Mouse (Mus musculus) liver, embryonic 11.5 days (tissue): ENCODE measurements around the gene Nxpe3. TPM values are rescaled to one million over a fixed set of nuclear protein-coding genes. Genes with fewer than 3 reads are reported as not detected.
"Not testable (repeated sequence)": the region's sequence is repeated elsewhere in the genome, so short reads cannot be mapped to it uniquely, and the experiment has no call there.

Experiments used
- ATAC-seq: fragments of 200-750 bp; cut with Nextera tagmentation; replicated peaks from 2 replicates; pipeline ENCODE4 v1.8.0; 2017; ENCODE audit warnings: moderate number of reproducible peaks, mild to moderate bottlenecking, moderate TSS enrichment, moderate library complexity; ENCODE audit not compliant: low FRiP score
- DNase-seq: peaks from one replicate; pipeline ENCODE4 v3.0.0-alpha.2; 2017; ENCODE audit warnings: low spot score
- H3K27ac ChIP-seq: fragments of 300-500 bp; sonication (generic); 2 replicates; pipeline ENCODE4 v1.5.1; 2014; ENCODE audit warnings: mild to moderate bottlenecking, low read depth, low read length, control low read depth
- H3K27me3 ChIP-seq: fragments of 300-500 bp; sonication (generic); replicated peaks from 2 replicates; pipeline ENCODE4 v1.6.1; 2014; ENCODE audit warnings: low read length, mixed read lengths; ENCODE audit not compliant: control insufficient read depth, insufficient read depth
- H3K36me3 ChIP-seq: fragments of 300-500 bp; sonication (generic); 2 replicates; pipeline ENCODE4 v1.6.1; 2014; ENCODE audit warnings: mild to moderate bottlenecking, low read length, moderate library complexity, mixed read lengths; ENCODE audit not compliant: control insufficient read depth, insufficient read depth
- H3K4me1 ChIP-seq: fragments of 300-500 bp; sonication (generic); replicated peaks from 2 replicates; pipeline ENCODE4 v1.6.1; 2014; ENCODE audit warnings: low read length, mixed read lengths; ENCODE audit not compliant: control insufficient read depth, insufficient read depth
- H3K4me2 ChIP-seq: fragments of 300-500 bp; sonication (generic); 2 replicates; pipeline ENCODE4 v1.6.1; 2014; ENCODE audit warnings: mild to moderate bottlenecking, control low read depth, moderate library complexity
- H3K4me3 ChIP-seq: fragments of 300-500 bp; sonication (generic); 2 replicates; pipeline ENCODE4 v1.5.1; 2014; ENCODE audit warnings: low read depth, low read length, control low read depth
- H3K9ac ChIP-seq: fragments of 300-500 bp; sonication (generic); 2 replicates; pipeline ENCODE4 v1.6.1; 2014; ENCODE audit warnings: low read depth, low read length, control low read depth
- H3K9me3 ChIP-seq: fragments of 300-500 bp; sonication (generic); 2 replicates; pipeline ENCODE4 v1.6.1; 2016; ENCODE audit warnings: low read length, inconsistent platforms, mixed read lengths; ENCODE audit not compliant: control insufficient read depth
- WGBS: fragments of 180-500 bp; shearing (Covaris S2); extraction: QIAGEN DNeasy Blood & Tissue Kit; methylation state at CpG from one replicate; pipeline ENCODE4 v1.1.7; 2014; 5-methylcytosine and 5-hydroxymethylcytosine counted together
- polyA plus RNA-seq: library from polyadenylated mRNA; unstranded; fragments of >200 nt; fragmentation: Nextera tagmentation; extraction: Ambion mirVana; gene quantifications from 2 replicates; pipeline ENCODE4 v1.2.1, GENCODE M21; 2014

Gene Nxpe3
- polyA plus RNA-seq, 1 experiment from 2014 or later, result 0.93 TPM

DNA sequence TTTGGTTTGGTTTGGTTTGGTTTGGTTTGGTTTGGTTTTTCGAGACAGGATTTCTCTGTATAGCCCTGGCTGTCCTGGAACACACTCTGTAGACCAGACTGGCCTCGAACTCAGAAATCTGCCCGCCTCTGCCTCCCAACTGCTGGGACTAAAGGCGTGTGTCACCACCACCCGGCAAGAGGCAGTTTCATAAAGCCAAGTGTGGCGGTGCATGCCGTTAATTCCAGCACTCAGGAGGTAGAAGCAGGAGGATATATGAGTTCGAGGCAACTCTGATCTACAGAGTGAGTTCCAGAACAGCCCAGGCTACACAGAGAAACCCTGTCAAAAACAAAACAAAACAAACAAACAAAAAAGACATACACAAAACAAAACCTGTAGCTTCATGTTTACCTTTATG lies 57.4 kb downstream of the Nxpe3 start:
- not testable (repeated sequence) for DNase-seq, ATAC-seq
- H3K4me2 ChIP-seq, result peak overlapping the region; percentile 71; the same call in 1 of the 2 replicates

GRCm38 (mm10) chr16:55837168-55837567 lies 57.9 kb downstream of the Nxpe3 start:
- Histone ChIP-seq H3K4me2 (no peak overlapping the region), H3K9me3 (no peaks in the 10 kb centered on the region), H3K27me3 (no peaks in the 10 kb centered on the region), H3K4me1 (no peaks in the 10 kb centered on the region), H3K36me3 (no peaks in the 10 kb centered on the region), H3K4me3 (no peak overlapping the region), H3K9ac (no peak overlapping the region), H3K27ac (no peak overlapping the region)
- WGBS, result 65% methylated on average over 2 of the region's 2 CpGs
- DNase-seq, result no peak
- no peak for ATAC-seq

More for the DNA sequence above, 57.4 kb downstream of the Nxpe3 start:
- not testable (repeated sequence) for H3K4me1 ChIP-seq, H3K27ac ChIP-seq, H3K4me3 ChIP-seq, H3K9me3 ChIP-seq, H3K36me3 ChIP-seq, H3K27me3 ChIP-seq
- peak overlapping the region; percentile 89; the same call in 1 of the 2 replicates for H3K9ac ChIP-seq
- 88% methylated on average over 8 of the region's 8 CpGs for WGBS

GRCm38 (mm10) chr16:55835798-55836197 lies 59.3 kb downstream of the Nxpe3 start:
- H3K9ac ChIP-seq, result no peak overlapping the region
- no peaks in the 10 kb centered on the region for H3K36me3 ChIP-seq
- no peaks in the 10 kb centered on the region for H3K4me1 ChIP-seq
- no peak for ATAC-seq
- no peak for DNase-seq
- no peaks in the 10 kb centered on the region for H3K9me3 ChIP-seq
- no peak overlapping the region for H3K27ac ChIP-seq
- H3K4me2 ChIP-seq, result no peak overlapping the region
- no peak overlapping the region for H3K4me3 ChIP-seq
- no peaks in the 10 kb centered on the region for H3K27me3 ChIP-seq

- no peak for ATAC-seq
- Histone ChIP-seq H3K4me3 (no peak overlapping the region), H3K4me1 (no peaks in the 10 kb centered on the region), H3K9ac (no peak overlapping the region), H3K27me3 (no peaks in the 10 kb centered on the region), H3K36me3 (no peaks in the 10 kb centered on the region), H3K27ac (no peak overlapping the region), H3K9me3 (no peaks in the 10 kb centered on the region), H3K4me2 (no peak overlapping the region)
- no peak for DNase-seq
- 87% methylated on average over 8 of the region's 8 CpGs for WGBS
Observed at GRCm38 (mm10) chr16:55832617-55833016, 62.5 kb downstream of the Nxpe3 start.

DNA sequence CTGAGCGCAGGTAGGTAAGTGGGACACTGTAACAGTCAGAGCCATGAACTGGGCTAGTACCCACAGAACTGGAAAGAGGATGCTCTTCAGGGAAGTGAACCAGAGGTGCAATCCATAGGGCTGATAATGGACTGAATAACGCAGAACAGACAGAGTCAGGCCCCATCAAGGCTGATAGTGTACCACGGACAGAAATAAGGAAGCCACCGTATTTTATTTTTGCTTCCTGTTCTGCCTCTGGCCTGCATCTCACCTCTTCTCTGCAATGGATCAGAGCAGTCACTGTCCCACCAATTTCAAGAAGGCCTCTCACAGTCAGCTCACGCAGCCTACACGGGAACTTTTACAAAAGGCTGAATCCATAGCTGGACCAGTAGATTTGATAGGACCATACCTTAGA lies 63.0 kb downstream of the Nxpe3 start:
- WGBS, result 74% methylated on average over 6 of the region's 6 CpGs
- H3K4me3 ChIP-seq, result no peak overlapping the region
- no peaks in the 10 kb centered on the region for H3K4me1 ChIP-seq

DNA sequence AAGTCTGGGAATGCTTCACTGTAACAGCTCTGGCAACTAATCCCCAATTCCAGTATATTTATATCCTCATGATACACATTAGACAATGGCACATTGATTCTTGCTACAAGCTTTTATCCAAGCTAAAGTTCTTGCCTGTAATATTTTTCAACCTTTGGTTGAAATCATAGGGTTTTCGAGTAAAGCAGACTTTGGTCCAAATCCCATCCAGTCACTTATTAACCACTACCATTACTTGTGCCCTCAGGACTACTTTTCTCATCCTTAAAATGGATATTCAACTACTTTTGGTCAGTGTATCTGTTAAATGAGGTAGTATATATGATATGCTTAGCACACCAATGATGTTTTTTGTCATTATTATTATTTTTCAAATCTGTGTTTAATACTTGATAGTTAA lies 63.6 kb downstream of the Nxpe3 start:
- no peak overlapping the region for H3K4me2 ChIP-seq
- H3K27ac ChIP-seq, result no peak overlapping the region
- H3K36me3 ChIP-seq, result no peaks in the 10 kb centered on the region
- DNase-seq, result no peak
- no peaks in the 10 kb centered on the region for H3K4me1 ChIP-seq
- no peaks in the 10 kb centered on the region for H3K27me3 ChIP-seq
- no peak overlapping the region for H3K4me3 ChIP-seq
- ATAC-seq, result no peak
- 87% methylated on average over 1 of the region's 1 CpGs for WGBS
- H3K9me3 ChIP-seq, result no peaks in the 10 kb centered on the region
- H3K9ac ChIP-seq, result no peak overlapping the region

More for the DNA sequence above, 63.0 kb downstream of the Nxpe3 start:
- Histone ChIP-seq H3K9me3 (no peaks in the 10 kb centered on the region), H3K27me3 (no peaks in the 10 kb centered on the region), H3K36me3 (no peaks in the 10 kb centered on the region), H3K27ac (no peak overlapping the region), H3K9ac (no peak overlapping the region), H3K4me2 (no peak overlapping the region)
- DNase-seq (no peak), ATAC-seq (no peak)

DNA sequence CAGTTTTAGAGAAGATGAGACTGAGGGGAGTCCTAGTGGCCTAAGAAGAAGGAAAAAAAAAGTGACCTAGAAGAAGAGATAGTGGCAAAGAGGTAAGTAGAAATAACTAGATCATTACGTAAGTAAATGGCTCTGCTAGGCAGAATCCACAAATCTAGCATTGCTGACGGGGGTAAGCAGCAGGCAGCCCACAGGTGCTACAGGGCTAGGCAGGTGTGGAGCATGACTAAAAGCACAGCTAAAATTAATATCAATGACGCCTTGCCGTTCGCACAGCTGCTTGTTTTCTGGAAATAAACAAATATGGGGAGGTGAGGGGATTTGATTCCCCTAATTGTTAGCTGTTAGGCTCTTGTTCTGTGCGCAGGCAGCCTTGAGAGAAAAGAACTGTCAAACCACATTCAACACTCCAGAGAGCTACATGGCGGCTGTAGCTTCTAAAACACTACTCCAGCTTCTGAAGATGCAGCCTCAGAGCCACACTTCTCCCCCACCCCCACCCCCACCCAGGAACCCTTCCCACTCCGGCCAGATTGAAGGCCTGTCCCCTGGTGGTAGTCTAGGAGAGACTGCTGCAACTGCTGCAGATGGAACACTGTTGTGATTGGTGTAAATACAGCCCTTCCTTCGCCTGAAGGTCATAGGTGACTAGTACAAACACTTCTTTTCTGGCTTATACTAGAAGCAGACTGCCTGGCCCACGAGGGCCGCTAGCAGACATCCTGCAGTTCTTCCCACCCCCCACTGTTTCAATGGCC lies 71.5 kb downstream of the Nxpe3 start:
- no peak for DNase-seq
- H3K36me3 ChIP-seq, result no peaks in the 10 kb centered on the region
- no peak overlapping the region for H3K4me3 ChIP-seq
- 61% methylated on average over 11 of the region's 11 CpGs for WGBS
- H3K27ac ChIP-seq, result 0 out of 2 replicates have a peak overlapping the region, but pooled peaks have one; percentile 32
- no peaks in the 10 kb centered on the region for H3K27me3 ChIP-seq
- no peak overlapping the region for H3K9ac ChIP-seq
- ATAC-seq, result no peak
- H3K9me3 ChIP-seq, result no peaks in the 10 kb centered on the region
- peak overlapping the region; percentile 97; the same call in 1 of the 2 replicates for H3K4me2 ChIP-seq
- peaks cover 14% of the 10 kb centered on the region for H3K4me1 ChIP-seq

DNA sequence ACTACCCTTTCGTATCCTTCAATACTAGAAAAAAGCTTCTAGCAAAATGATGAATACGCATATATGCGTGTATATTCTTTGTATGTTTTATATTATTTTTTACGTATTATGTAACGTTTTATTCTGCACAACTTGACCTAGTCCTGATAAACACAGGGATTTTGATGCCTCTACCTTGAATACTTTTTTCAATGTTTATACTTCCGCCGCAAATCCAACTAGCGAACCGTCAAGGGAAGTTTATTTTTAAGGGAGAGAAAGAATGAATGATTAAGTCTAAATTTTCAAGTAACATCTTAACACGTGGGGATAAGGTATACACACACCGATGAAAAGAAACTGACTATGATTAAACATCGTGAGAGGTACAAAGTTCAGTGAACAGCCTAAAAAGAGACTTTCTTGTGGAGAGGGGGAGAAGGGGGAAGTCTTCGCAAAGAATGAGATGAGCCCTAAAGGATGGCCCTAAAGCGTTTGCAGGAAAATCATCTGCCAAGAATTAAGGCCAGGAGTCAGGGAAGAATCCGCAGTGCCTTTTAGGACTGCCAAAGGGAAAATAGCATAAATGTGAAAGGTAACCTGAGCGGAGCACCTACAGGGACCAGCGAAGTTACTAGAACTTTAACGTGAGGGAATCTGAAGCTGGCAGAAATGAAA lies 72.2 kb downstream of the Nxpe3 start:
- 0 out of 2 replicates have a peak, but pooled peaks cover 4% of the 10 kb centered on the region for H3K36me3 ChIP-seq
- H3K27ac ChIP-seq, result no peak overlapping the region
- no peaks in the 10 kb centered on the region for H3K9me3 ChIP-seq
- peak overlapping the region; percentile 86 for H3K4me3 ChIP-seq
- H3K27me3 ChIP-seq, result no peaks in the 10 kb centered on the region
- DNase-seq (no peak), ATAC-seq (no peak)
- WGBS, result 39% methylated on average over 18 of the region's 18 CpGs
- H3K9ac ChIP-seq, result no peak overlapping the region
- H3K4me2 ChIP-seq, result peak overlapping the region; percentile 97
- H3K4me1 ChIP-seq, result peaks cover 14% of the 10 kb centered on the region
